Mouse (Mus musculus): ENCODE data around the gene Tob2. TPM values are rescaled to one million over a fixed set of nuclear protein-coding genes. Genes with fewer than 3 reads are reported as not detected.

The Tob2 gene
- total RNA-seq, 2 experiments from 2014 or later, result 34.8 to 41.4 TPM

DNA sequence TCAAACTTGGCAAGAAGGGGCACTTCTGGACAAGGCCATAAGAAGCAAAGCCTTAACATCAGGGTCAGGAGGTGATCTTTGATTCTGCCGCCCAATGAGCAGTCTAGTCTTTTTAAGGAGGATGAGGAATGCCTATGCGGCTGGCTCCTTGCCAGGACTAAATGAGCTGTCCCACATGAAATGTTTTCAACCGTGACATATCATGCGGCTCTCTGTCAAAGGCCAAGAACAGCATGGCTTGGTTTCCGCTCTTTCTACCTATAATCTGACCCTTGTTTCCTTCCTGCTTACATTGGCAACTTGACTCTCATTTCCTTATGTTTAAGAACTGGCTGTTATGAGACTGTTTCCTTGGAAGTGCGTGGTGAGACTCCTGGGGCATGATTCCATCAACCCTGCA lies 53.0 kb downstream of the Tob2 start:
- DNase-seq (ENCODE audit: extremely low spot score in 1 of 2, low spot score in 2 of 2), result no peak
- Histone ChIP-seq H3K27ac (peak overlapping the region; percentile 40), H3K4me3 (no peak overlapping the region)
- intact Hi-C loops (cut with DNase I), result no loop called here
- no peak for TF ChIP-seq CTCF (IDR thresholded peaks at IDR 0.05)

DNA sequence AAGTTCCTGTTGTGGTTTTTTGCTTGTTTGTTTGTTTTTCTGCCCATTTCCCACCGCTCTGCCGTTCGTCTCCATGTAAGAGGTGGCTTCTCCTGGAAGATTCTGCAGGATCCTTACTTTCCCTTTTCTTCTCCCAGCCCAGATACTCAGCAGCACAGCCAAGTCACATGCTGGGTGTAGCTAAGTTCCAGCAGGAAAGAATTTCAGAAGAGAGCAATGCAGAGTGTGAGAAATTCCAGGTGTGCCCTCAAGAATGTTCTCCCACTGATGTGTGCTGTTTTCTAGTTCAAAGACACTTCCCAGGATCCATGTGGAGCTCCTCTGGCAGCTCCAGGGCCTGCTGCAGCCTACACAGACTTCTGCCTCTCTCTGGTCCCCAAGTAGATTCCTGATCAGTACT lies 53.7 kb downstream of the Tob2 start:
- no peak overlapping the region; the same call in 1 of the 2 replicates for H3K4me3 ChIP-seq
- intact Hi-C loops (cut with DNase I), result no loop called here
- no peak for TF ChIP-seq CTCF (IDR thresholded peaks at IDR 0.05)
- H3K27ac ChIP-seq, result peak overlapping the region; percentile 99
- DNase-seq (ENCODE audit: extremely low spot score in 1 of 2, low spot score in 2 of 2), result no peak

DNA sequence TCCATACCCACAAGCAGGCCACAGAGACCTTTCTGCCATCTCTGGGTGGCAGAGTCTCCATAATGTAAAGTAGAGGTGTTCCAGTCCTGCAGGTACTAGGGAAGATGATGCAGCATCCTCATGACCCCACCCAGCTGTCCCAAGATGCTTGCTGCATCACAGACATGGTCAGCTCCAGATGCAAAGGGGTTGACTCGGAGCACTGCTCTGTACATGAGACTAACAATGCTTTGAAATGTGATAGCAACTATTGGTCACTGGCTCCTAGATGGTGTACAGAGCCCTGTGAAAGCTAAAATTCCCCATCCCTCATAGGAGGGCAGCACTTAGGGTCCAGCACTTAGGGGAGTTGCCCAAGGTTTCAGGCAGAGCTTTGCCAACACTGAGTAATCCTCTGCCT lies 54.4 kb downstream of the Tob2 start:
- intact Hi-C loops (cut with DNase I), result no loop called here
- peak overlapping the region; percentile 65 for H3K4me3 ChIP-seq
- TF ChIP-seq CTCF (IDR thresholded peaks at IDR 0.05), result no peak
- peak overlapping the region; percentile 99 for H3K27ac ChIP-seq
- no peak for DNase-seq (ENCODE audit: extremely low spot score in 1 of 2, low spot score in 2 of 2)

DNA sequence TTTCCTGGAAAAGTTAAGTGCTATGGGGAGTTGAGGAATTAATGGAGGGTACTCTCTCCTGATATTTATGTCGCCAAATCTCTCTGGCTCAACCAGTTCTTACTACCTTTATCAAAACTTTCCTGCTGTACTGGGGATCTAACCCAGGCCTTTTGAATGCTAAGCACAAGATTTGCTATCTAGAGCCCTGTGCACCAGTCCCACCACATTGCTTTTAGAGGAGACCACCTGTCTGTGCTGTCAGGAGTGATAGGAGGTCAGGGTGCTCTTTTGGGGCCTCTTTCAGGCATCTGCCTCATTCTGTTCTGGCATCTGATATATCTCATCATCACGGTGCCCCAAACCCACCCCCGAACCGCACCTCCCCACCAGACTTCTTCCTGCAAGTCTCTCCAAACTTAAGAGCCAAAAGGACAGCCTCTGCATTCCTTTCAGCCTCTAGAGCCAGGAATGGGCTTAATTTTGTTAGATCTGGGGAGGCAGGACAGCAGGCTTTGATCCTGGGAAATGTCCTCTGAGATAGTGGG lies 55.1 kb downstream of the Tob2 start:
- no peak for TF ChIP-seq CTCF (IDR thresholded peaks at IDR 0.05)
- Histone ChIP-seq H3K27ac (peak overlapping the region; percentile 99), H3K4me3 (peak overlapping the region; percentile 65)
- no peak for DNase-seq (ENCODE audit: extremely low spot score in 1 of 2, low spot score in 2 of 2)
- intact Hi-C loops (cut with DNase I), result loop anchor here (1.0 kb wide), 1 partner anchor 57 kb away; no protein-coding TSS in a partner anchor

DNA sequence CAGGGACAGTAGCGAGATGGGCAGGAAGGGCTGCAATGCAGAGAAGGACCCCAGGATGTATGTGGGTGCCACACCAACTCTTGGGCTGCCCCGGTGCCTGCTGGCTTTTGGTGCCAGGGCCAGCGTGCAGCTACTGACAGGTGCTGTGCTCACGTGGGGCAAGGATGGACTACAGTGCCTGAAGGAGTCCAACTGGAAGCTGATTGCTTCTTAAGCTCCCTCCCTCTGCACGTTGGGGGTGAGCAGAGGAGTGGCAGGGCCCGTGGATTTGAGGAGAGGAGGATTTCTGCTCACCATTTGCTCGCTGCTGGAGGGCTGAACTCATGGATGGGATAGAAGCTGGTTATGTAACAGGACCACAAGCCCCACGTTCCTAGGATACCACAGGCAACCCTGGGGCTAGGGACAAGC lies 55.6 kb downstream of the Tob2 start:
- Histone ChIP-seq H3K27ac (peak overlapping the region; percentile 99), H3K4me3 (peak overlapping the region; percentile 65)
- no peak for TF ChIP-seq CTCF (IDR thresholded peaks at IDR 0.05)
- intact Hi-C loops (cut with DNase I), result loop anchor here (1.0 kb wide), 3 partner anchors 8 to 57 kb away; partner anchors contain the start of gene Tob2
- peak; percentile 58 to 60 for DNase-seq (ENCODE audit: extremely low spot score in 1 of 2, low spot score in 2 of 2)

DNA sequence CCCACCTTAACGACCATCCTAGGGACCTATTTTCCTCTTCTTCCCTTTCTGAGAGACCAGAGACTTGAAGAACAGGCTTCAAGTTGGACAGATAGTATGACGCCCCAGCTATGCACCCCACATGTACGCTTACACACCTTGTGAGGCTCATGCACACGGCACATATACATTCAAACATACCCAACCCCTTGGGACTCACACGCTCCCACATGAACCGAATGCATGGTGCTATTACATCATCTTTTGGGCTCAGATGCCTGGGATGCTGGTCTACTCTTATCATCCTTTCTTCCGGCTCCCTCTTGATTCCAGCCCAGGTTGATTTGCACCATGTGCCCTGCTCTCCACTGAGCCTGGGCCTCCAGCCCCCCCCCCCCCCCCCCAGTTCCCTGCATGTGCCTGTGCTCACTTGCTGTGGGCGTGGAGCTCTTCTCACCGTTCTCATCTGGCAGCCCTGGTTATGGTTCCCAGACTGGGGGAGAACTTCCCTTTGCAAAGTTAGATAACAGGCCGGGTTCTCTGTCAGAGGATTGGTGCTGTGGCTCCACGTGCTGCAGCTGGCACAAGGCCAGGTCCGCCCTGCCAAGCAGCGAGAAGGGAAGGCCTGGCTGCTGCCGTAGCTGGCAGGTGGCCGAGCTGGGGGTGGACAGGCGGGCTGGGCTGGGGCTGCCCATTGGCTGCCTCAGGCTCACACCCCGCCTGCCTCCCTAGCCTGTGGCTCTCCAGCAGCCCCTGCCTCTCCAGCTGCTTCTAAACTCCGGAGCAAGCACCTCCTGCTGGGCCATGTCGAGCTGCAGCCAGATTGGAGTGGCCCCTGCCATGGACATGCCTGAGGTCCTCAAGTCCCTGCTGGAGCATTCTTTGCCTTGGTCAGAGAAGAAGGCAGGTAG lies 56.4 kb downstream of the Tob2 start, which contains the start of gene Tef:
TSS of gene Tef (plus strand) at position 421 of the 890 bp plus-strand sequence.
- peak; percentile 25 for TF ChIP-seq CTCF (IDR thresholded peaks at IDR 0.05)

DNA sequence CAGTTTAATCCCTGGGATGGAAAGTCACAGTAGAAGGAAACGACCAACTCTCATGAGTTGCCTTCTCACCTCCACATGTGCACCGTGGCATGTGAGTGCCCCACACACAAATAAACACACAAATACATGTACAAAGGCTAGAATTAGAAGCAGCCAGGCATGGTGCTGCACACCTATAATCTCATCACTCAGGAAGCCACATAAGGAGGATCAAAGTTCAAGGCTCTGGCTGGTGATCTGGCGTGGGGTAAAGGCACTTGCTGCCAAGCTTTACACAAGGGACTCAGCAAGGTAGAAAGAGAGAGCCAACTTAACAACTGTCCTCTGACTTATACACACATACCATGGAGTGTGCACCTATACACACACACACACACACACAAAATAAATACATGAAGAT lies 58.2 kb downstream of the Tob2 start:
- intact Hi-C loops (cut with DNase I), result no loop called here
- DNase-seq (ENCODE audit: extremely low spot score in 1 of 2, low spot score in 2 of 2), result no peak

More for the DNA sequence above, 56.4 kb downstream of the Tob2 start, which contains the start of gene Tef:
- Histone ChIP-seq H3K4me3 (peak within 1 kb of the TSS; percentile 65), H3K27ac (peak within 1 kb of the TSS; percentile 99)
- peak; percentile 100 for DNase-seq (ENCODE audit: extremely low spot score in 1 of 2, low spot score in 2 of 2)
- intact Hi-C loops (cut with DNase I), result loop anchor here (1.0 kb wide), 2 partner anchors 9 to 56 kb away; partner anchors contain the start of gene Tob2

DNA sequence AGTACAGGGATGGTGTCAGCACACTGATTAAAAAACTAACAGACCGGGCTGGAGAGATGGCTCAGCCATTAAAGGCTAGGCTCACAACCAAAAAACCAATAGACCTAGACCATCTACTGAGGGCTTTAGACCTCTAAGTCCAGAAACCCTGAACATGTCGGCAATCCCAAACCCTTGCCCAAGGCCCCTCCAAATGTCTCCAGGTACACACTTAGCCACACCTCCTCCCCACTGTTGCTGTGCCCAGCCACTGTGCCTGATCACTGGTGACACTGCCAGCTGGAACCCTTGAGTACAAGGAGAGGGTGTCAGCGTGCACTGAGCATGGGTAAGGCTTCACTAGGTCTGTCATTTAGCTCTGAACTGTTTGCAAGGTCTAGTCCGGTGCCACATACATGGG lies 60.2 kb downstream of the Tob2 start:
- no peak overlapping the region for H3K27ac ChIP-seq
- no peak for TF ChIP-seq CTCF (IDR thresholded peaks at IDR 0.05)
- intact Hi-C loops (cut with DNase I), result no loop called here
- no peak for DNase-seq (ENCODE audit: extremely low spot score in 1 of 2, low spot score in 2 of 2)
- no peak overlapping the region for H3K4me3 ChIP-seq

More for the DNA sequence above, 58.2 kb downstream of the Tob2 start:
- Histone ChIP-seq H3K27ac (no peak overlapping the region), H3K4me3 (no peak overlapping the region)
- TF ChIP-seq CTCF (IDR thresholded peaks at IDR 0.05), result no peak

Other genes starting within 250 kb of the Tob2 start
- 10 to 100 TPM; 35.0 to 38.8 TPM for gene L3mbtl2, start 194.9 kb downstream of the Tob2 start, total RNA-seq (2021)
- 10 to 100 TPM; 12.2 to 13.8 TPM for gene Chadl, start 161.5 kb downstream of the Tob2 start, total RNA-seq (2021)
- 100 to 1,000 TPM; 160 to 179 TPM for gene Zc3h7b, start 113.7 kb downstream of the Tob2 start, total RNA-seq (2021)
- 100 to 1,000 TPM; 214 to 229 TPM for gene Rangap1, start 113.3 kb downstream of the Tob2 start, total RNA-seq (2021)
- gene Tef, start 56.4 kb downstream of the Tob2 start, total RNA-seq (2021), result 100 to 1,000 TPM; 220 to 228 TPM
- 10 to 100 TPM; 31.1 to 32.8 TPM for gene Phf5a, start 13.1 kb upstream of the Tob2 start, total RNA-seq (2021)
- gene Aco2, start 13.5 kb upstream of the Tob2 start, total RNA-seq (2021), result 100 to 1,000 TPM; 420 to 427 TPM
- gene Polr3h, start 67.4 kb upstream of the Tob2 start, total RNA-seq (2021), result 10 to 100 TPM; 50.1 to 56.8 TPM
- gene Csdc2, start 78.0 kb upstream of the Tob2 start, total RNA-seq (2021), result 10 to 100 TPM; 91.2 to 97.6 TPM
- 100 to 1,000 TPM; 199 to 206 TPM for gene Pmm1, start 102.1 kb upstream of the Tob2 start, total RNA-seq (2021)
- gene 1700029P11Rik, start 121.7 kb upstream of the Tob2 start, total RNA-seq (2021), result not detected
- 10 to 100 TPM; 22.5 to 29.7 TPM for gene Xrcc6, start 129.0 kb upstream of the Tob2 start, total RNA-seq (2021)
- gene Desi1, start 175.1 kb upstream of the Tob2 start, total RNA-seq (2021), result 10 to 100 TPM; 88.0 to 95.6 TPM
- 100 to 1,000 TPM; 110 to 113 TPM for gene Snu13, start 188.8 kb upstream of the Tob2 start, total RNA-seq (2021)
- not detected for gene 4930407I10Rik, start 200.4 kb upstream of the Tob2 start, total RNA-seq (2021)
- 1 to 10 TPM; 4.0 to 4.5 TPM for gene Mei1, start 211.2 kb upstream of the Tob2 start, total RNA-seq (2021)

Measured in left cerebral cortex, adult 2 months (tissue).